Mouse (Mus musculus): Measurements from ENCODE around the gene Enoph1.

Enoph1 gene

DNA sequence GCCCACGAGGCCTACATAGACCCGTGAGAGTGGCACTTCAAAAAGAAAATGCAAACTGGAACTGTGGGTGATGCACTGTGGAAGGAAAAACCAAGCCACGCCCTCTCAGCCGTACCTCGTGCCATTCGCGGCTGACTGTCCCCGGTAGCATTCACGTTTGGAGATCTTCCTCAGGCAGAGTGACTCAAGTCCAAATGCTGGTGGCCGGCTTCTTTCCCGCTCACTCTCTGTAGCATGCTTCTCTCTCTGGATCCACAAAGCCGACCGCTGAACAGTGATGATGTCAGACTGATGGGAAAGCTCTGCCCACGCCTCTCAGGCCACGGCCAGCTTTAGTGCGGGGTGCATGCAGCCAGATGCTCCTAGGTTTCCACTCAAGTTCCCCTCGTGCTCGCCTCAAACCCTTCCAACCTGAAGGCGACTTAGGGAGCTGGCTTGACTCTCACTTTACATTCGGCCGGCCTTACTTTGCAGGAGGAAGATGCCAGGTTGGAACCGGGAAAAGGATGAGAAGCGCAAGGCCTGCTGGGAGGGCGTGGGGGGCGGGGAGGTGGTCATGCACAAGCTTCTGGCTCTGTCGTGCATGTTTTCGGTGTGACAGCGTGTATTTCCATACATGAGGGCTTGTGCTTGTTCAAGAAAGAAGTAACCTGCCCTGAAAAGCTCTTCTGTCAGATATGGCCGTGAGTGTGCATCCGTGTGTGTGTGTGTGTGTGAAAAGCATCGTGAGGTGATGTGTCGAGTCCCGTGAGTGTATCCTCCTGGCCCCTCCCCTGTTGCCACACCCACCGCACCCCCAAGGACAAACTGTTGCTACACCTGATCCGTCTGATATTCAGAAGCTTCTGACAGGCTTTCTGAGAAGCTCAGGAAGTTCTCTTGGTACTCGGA is 39.5 kb downstream of the Enoph1 start:
- DNase-seq (ENCODE audit: low spot score): peak; percentile 11

GRCm38 (mm10) chr5:100079931-100080275 is 40.1 kb downstream of the Enoph1 start:
- DNase-seq (ENCODE audit: low spot score): no peak

DNA sequence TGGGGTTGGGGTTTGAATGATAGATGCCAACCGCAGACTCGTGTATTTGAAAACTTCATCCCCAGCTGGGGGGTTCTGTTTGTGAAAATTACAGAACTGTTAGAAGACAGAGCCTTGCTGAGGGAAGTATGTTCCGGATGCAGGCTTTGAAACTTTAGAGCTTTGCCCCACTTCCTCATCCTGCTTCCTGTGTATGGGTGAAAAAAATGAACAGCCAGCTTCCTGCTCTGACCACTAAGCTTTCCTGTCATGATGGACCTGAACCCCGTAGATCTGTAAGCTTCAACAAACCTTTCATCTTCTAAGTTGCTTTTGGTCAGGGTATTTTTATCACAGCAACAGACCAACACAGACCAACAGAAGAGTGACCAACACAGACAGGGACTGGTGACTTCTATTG is 42.2 kb downstream of the Enoph1 start:
- DNase-seq (ENCODE audit: low spot score): no peak

DNA sequence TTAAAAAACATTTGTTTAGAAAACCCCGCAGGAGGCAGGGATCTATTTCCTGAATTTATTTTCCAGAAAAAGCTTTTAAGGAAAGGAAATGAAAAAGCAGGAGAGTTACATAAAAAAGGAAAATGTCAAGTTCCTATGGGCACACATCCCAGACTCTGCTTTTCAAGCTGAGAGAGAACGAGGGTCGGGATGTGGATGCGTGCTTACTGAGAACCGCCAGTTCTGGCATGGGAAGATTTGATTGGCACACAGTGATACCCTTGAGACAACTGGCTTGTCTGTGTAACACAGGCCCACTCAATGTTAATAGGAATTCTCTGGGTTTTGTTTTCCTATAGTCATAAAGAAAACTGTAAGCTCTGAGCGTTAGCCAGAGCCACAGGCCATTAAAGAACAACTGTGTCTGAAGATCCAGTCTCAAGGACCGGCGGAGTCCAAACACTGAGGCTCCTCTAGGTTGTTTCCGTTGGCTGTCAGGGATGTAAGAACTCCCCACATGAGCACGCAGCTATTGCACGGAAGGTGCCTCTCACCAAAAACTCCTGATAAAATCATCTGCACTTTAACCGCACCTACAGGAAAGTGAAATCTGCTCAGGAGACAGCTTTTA is 44.3 kb downstream of the Enoph1 start:
- no peak for DNase-seq (ENCODE audit: low spot score)

DNA sequence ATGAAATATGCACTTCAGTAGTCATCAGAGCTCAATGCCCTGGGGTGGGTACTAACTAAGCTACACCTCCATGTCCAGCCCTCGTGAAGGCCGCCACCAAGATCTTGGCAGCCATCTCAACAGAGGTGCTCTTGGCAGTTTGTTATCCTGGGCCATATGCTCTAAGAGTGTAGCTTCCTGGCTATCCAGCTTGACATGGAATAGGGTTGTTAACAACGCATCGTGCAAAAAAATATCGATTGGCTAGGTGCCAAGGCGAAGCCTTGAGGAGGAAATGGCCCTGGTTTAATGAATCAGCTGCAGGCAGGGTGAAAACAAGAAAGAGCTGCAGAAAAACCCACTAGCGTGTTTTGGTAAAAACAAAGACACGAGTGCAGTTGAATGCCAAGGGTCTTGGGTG is 45.3 kb downstream of the Enoph1 start:
- DNase-seq (ENCODE audit: low spot score): no peak

GRCm38 (mm10) chr5:100090515-100091262 is 50.9 kb downstream of the Enoph1 start:
- DNase-seq (ENCODE audit: low spot score): no peak

DNA sequence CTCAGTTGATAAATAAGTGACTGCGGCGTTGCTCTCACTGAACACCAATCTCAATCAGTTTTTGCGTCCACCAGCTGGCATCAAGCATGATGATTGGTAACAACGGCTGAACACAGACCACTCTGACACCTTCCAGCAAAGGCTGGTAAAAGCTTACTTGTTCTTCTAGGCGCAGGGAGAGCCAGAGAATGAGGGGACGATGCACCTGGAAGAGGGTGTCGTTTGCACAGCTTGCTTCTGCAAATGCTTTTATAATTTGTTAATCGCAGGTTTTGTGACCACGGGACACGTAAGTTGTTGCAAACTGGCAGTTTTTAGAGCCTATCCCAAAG is 51.4 kb downstream of the Enoph1 start:
- no peak for DNase-seq (ENCODE audit: low spot score)

GRCm38 (mm10) chr5:100091602-100092001 is 51.8 kb downstream of the Enoph1 start:
- no peak for DNase-seq (ENCODE audit: low spot score)

DNA sequence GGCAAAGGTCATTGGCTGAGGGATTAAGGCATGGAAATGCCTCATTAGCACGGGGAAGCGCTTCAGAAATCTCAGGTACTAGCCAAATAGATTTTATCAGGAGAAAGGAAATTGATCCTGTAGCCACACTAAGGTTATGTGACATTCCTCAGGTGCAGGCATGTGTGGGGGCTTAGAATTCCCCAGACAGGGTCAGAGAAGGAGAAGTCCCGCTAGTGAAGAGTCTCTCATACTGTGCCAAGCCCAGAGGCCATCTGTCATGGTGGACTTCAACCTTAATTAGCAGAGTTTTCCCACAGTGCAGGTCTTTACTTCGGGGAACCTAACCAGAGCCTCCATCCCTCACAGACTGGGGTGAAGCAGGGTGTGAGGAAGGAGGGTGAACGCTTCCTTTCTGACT is 57.2 kb downstream of the Enoph1 start:
- no peak for DNase-seq (ENCODE audit: low spot score)

GRCm38 (mm10) chr5:100097967-100098366 is 58.2 kb downstream of the Enoph1 start:
- no peak for DNase-seq (ENCODE audit: low spot score)

GRCm38 (mm10) chr5:100102395-100102794 is 62.6 kb downstream of the Enoph1 start:
- no peak for DNase-seq (ENCODE audit: low spot score)

GRCm38 (mm10) chr5:100108866-100109265 is 69.1 kb downstream of the Enoph1 start:
- no peak for DNase-seq (ENCODE audit: low spot score)

- no peak for DNase-seq (ENCODE audit: low spot score)
These were observed 69.9 kb downstream of the Enoph1 start for GRCm38 (mm10) chr5:100109543-100110282.

DNA sequence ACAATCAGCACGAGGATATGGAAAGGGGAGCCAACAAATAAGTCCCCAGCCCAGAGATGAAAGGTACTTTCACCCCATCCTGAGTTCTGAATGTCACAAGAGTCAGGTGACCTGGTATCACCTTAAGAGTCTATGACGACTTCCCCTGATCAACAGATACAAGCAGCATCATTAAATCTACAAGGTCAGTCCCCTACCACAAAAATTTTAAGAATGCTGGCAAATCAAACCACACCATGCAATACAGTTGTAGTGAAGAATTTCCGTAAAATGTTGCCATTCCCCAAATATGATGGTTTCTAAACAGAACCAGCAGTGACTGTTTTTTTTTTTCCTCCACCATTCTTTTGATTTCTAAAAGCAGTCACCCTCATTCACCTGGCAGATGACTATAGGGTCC is 70.8 kb downstream of the Enoph1 start:
- DNase-seq (ENCODE audit: low spot score): no peak

- DNase-seq (ENCODE audit: low spot score): no peak
These were observed 73.6 kb downstream of the Enoph1 start for GRCm38 (mm10) chr5:100113403-100113802.

Data from urinary bladder, postnatal 25 days (tissue).